Mouse (Mus musculus): ENCODE measurements around the gene Tspan14. TPM values are rescaled to one million over a fixed set of nuclear protein-coding genes. Genes with fewer than 3 reads are reported as not detected.

Tspan14 gene
- 61.1 and 61.7 TPM in 2 replicates for polyA plus RNA-seq (2015; fragmentation: Nextera tagmentation; extraction: Ambion mirVana)

- WGBS, result 0% methylated on average over 50 of the region's 54 CpGs
- ATAC-seq (ENCODE audit: low FRiP score, low read depth), result no peak; the same call in none of the 2 replicates
- Histone ChIP-seq H3K36me3 (no peaks in the 10 kb centered on the region), H3K4me1 (replicated peaks) (peaks cover 40% of the 10 kb centered on the region), H3K9me3 (no peaks in the 10 kb centered on the region), H3K4me3 (peak within 1 kb of the TSS; percentile 95), H3K4me2 (peak within 1 kb of the TSS; percentile 81), H3K27me3 (no peaks in the 10 kb centered on the region), H3K9ac (peak within 1 kb of the TSS; percentile 88), H3K27ac (replicated peaks) (peak within 1 kb of the TSS; percentile 88)
Observed at GRCm38 (mm10) chr14:40966392-40966861, at the start of gene Tspan14. Gene Tspan14, minus strand, starts transcription at chr14:40966807.

GRCm38 (mm10) chr14:41014701-41015240, 48.2 kb upstream of the Tspan14 start:
- Histone ChIP-seq H3K4me1 (replicated peaks) (peaks cover 19% of the 10 kb centered on the region), H3K36me3 (no peaks in the 10 kb centered on the region), H3K9me3 (no peaks in the 10 kb centered on the region), H3K4me3 (no peak overlapping the region), H3K9ac (no peak overlapping the region), H3K27me3 (no peaks in the 10 kb centered on the region), H3K27ac (replicated peaks) (no peak overlapping the region), H3K4me2 (peak overlapping the region; percentile 82; the same call in 1 of the 2 replicates)
- WGBS, result 86% methylated on average over 5 of the region's 5 CpGs
- no peak for ATAC-seq (ENCODE audit: low FRiP score, low read depth)

- Histone ChIP-seq H3K27me3 (no peaks in the 10 kb centered on the region), H3K27ac (replicated peaks) (peak within 1 kb of the TSS; percentile 90), H3K4me3 (peak within 1 kb of the TSS; percentile 71), H3K36me3 (no peaks in the 10 kb centered on the region), H3K4me2 (peak within 1 kb of the TSS; percentile 82), H3K4me1 (replicated peaks) (peaks cover 19% of the 10 kb centered on the region), H3K9ac (peak within 1 kb of the TSS; percentile 86), H3K9me3 (no peaks in the 10 kb centered on the region)
- peak; percentile 99 for ATAC-seq (ENCODE audit: low FRiP score, low read depth)
- WGBS, result 3% methylated on average over 32 of the region's 32 CpGs
Observed at GRCm38 (mm10) chr14:41013630-41014613, 47.3 kb upstream of the Tspan14 start, which contains the start of gene Fam213a. Gene Fam213a, minus strand, starts transcription at chr14:41013788.

GRCm38 (mm10) chr14:41013143-41013542, 46.5 kb upstream of the Tspan14 start:
- ATAC-seq (ENCODE audit: low FRiP score, low read depth), result 0 out of 2 replicates have a peak, but pooled peaks have one; percentile 0
- H3K4me2 ChIP-seq, result peak overlapping the region; percentile 82
- no peaks in the 10 kb centered on the region for H3K27me3 ChIP-seq
- 23% methylated on average over 9 of the region's 9 CpGs for WGBS
- no peaks in the 10 kb centered on the region for H3K9me3 ChIP-seq
- H3K4me3 ChIP-seq, result peak overlapping the region; percentile 71
- peak overlapping the region; percentile 90 for H3K27ac ChIP-seq (replicated peaks)
- H3K36me3 ChIP-seq, result no peaks in the 10 kb centered on the region
- peaks cover 19% of the 10 kb centered on the region for H3K4me1 ChIP-seq (replicated peaks)
- peak overlapping the region; percentile 86 for H3K9ac ChIP-seq

- Histone ChIP-seq H3K27me3 (no peaks in the 10 kb centered on the region), H3K36me3 (no peaks in the 10 kb centered on the region), H3K27ac (replicated peaks) (no peak overlapping the region), H3K9ac (no peak overlapping the region), H3K4me3 (no peak overlapping the region), H3K9me3 (no peaks in the 10 kb centered on the region), H3K4me2 (no peak overlapping the region), H3K4me1 (replicated peaks) (peaks cover 19% of the 10 kb centered on the region)
- no peak for ATAC-seq (ENCODE audit: low FRiP score, low read depth)
- 89% methylated on average over 3 of the region's 3 CpGs for WGBS
Observed at GRCm38 (mm10) chr14:41011916-41012315, 45.3 kb upstream of the Tspan14 start.

DNA sequence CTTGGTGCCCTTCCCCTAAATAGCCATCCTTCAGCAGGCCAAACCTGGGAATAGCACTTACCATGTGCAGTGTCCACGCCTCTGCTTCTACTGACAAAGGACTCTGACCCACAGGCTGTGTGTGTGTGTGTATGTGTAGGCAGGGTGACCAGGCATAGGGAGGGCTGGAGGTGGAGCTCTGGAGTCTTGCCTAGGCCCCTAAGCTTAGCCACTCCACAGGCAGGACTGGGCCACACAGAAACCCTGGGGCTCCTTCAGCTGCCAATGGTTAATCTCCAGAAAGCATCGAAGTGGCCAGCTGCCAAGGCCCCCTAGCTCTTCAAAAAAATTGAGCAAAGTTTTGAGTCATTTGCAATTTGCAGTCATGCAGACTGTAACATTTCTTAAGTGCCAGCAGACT, 41.5 kb upstream of the Tspan14 start:
- Histone ChIP-seq H3K9ac (no peak overlapping the region), H3K4me3 (no peak overlapping the region), H3K27ac (replicated peaks) (no peak overlapping the region), H3K4me1 (replicated peaks) (peaks cover 21% of the 10 kb centered on the region), H3K36me3 (no peaks in the 10 kb centered on the region), H3K9me3 (no peaks in the 10 kb centered on the region), H3K27me3 (no peaks in the 10 kb centered on the region), H3K4me2 (no peak overlapping the region)
- WGBS, result 66% methylated on average over 2 of the region's 2 CpGs
- peak; percentile 49; the same call in 1 of the 2 replicates for ATAC-seq (ENCODE audit: low FRiP score, low read depth)

DNA sequence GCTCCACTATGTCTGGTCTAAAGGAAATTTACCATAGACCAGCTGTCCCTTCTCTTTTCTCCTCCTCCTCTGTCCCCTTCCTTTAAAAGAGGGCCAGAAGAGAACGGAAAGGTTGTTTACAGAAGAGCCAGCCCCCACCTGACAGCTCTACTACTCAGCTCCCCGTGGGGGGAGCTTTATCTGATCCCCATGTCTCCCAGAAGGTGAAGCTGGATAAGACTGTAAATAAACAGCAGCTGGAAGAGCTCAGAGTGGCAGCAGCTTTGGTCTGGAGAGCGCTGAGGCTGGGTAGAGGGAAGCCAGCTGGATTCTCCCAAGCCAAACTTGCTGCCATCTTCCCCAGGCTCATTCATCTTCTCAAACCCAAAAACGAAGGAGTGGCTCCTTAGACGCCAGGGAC, 41.0 kb upstream of the Tspan14 start:
- Histone ChIP-seq H3K36me3 (no peaks in the 10 kb centered on the region), H3K4me1 (replicated peaks) (peaks cover 16% of the 10 kb centered on the region), H3K27ac (replicated peaks) (no peak overlapping the region), H3K9me3 (no peaks in the 10 kb centered on the region), H3K9ac (no peak overlapping the region), H3K27me3 (no peaks in the 10 kb centered on the region), H3K4me3 (no peak overlapping the region), H3K4me2 (no peak overlapping the region)
- WGBS, result 52% methylated on average over 5 of the region's 5 CpGs
- ATAC-seq (ENCODE audit: low FRiP score, low read depth), result no peak

GRCm38 (mm10) chr14:41006899-41007298, 40.3 kb upstream of the Tspan14 start:
- Histone ChIP-seq H3K36me3 (no peaks in the 10 kb centered on the region), H3K4me1 (replicated peaks) (peaks cover 11% of the 10 kb centered on the region), H3K9ac (no peak overlapping the region), H3K27ac (replicated peaks) (no peak overlapping the region), H3K9me3 (no peaks in the 10 kb centered on the region), H3K4me2 (no peak overlapping the region), H3K4me3 (no peak overlapping the region), H3K27me3 (no peaks in the 10 kb centered on the region)
- 39% methylated on average over 3 of the region's 3 CpGs for WGBS
- ATAC-seq (ENCODE audit: low FRiP score, low read depth), result no peak

DNA sequence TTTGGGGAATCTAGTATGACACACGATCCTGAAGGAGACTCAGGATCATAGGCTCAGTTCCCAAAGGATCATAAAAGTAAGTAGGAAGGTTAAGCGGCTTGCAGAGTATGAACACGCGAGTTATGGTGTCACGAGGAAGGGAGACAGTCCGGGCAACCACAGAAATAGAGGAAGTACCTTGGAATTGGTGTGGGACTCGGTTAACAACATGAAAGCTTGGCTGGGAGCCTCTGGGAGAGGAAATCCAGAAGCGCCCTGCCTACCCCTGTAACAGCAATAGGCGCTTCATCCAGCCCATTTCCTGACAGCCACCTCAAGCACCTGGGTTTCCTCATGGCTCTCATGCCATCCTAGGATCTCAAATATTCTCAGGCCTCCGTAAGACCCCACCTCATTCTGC, 39.7 kb upstream of the Tspan14 start:
- ATAC-seq (ENCODE audit: low FRiP score, low read depth), result no peak
- 92% methylated on average over 10 of the region's 10 CpGs for WGBS
- no peak overlapping the region for H3K9ac ChIP-seq

GRCm38 (mm10) chr14:41005716-41006115, 39.1 kb upstream of the Tspan14 start:
- H3K4me2 ChIP-seq, result no peak overlapping the region
- H3K4me1 ChIP-seq (replicated peaks), result peaks cover 11% of the 10 kb centered on the region
- 77% methylated on average over 9 of the region's 9 CpGs for WGBS
- H3K27ac ChIP-seq (replicated peaks), result no peak overlapping the region
- H3K36me3 ChIP-seq, result peaks cover 7% of the 10 kb centered on the region; the same call in 1 of the 2 replicates
- no peak overlapping the region for H3K4me3 ChIP-seq
- no peaks in the 10 kb centered on the region for H3K27me3 ChIP-seq
- H3K9me3 ChIP-seq, result no peaks in the 10 kb centered on the region
- H3K9ac ChIP-seq, result no peak overlapping the region
- ATAC-seq (ENCODE audit: low FRiP score, low read depth), result no peak

More for the DNA sequence above, 39.7 kb upstream of the Tspan14 start:
- H3K4me1 ChIP-seq (replicated peaks), result peaks cover 11% of the 10 kb centered on the region
- H3K27ac ChIP-seq (replicated peaks), result no peak overlapping the region
- no peak overlapping the region for H3K4me3 ChIP-seq
- peaks cover 1% of the 10 kb centered on the region; the same call in 1 of the 2 replicates for H3K36me3 ChIP-seq
- H3K27me3 ChIP-seq, result no peaks in the 10 kb centered on the region
- H3K4me2 ChIP-seq, result no peak overlapping the region
- H3K9me3 ChIP-seq, result no peaks in the 10 kb centered on the region

DNA sequence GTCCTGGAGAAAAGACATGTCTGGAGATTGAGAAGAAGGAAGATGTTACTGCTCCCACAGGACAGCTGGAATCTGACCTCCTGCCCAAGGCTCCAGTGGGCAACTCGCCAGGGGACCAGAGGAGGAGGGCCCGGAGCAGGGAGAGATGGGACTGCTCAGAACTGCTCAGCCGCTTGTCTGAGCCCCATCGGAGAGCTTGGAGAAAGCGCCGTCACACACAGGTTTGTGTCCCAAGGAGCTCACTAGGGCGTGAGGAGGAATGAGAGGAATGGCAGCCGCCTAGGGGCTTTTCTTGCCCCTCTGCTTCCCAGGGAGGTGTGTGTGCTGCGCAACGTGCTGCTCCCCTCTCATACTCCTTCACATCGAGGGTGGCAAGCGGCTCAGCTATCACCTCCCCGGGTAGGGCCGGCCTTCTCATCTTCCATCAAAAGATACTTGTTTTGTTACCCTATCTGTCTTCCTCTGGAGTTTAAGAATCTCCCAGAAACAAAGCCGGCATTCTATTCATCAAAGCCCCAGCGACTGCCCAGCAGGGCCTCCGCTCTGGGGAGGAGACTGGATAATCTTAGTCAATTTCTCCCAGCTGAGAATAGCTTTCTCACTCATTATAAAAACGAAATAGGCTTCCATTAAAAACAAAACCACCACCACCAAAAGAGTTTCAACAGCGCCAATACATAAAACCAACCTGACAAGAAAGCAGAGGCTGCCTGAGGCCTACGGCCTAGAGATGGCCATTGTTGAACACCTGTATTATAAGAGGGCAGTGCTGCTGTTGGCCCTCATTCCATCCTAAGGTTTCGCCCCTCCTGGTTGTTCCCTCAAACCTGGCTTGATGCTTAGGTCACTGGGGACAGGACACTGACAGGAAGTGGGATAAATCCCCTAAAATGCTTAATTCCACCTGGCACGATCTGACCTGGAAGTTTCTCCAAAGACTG, 37.9 kb upstream of the Tspan14 start:
- Histone ChIP-seq H3K27ac (replicated peaks) (no peak overlapping the region; the same call in 1 of the 2 replicates), H3K9ac (no peak overlapping the region), H3K4me3 (no peak overlapping the region), H3K27me3 (no peaks in the 10 kb centered on the region), H3K4me1 (replicated peaks) (peaks cover 11% of the 10 kb centered on the region), H3K4me2 (peak overlapping the region; percentile 38), H3K9me3 (no peaks in the 10 kb centered on the region), H3K36me3 (peaks cover 10% of the 10 kb centered on the region; the same call in 1 of the 2 replicates)
- WGBS, result 13% methylated on average over 22 of the region's 22 CpGs
- no peak for ATAC-seq (ENCODE audit: low FRiP score, low read depth)

All from hindbrain, embryonic 15.5 days (tissue).